Mouse (Mus musculus) limb, embryonic 13.5 days (tissue): ENCODE data around the gene Gpr88. TPM values are rescaled to one million over a fixed set of nuclear protein-coding genes. Genes with fewer than 3 reads are reported as not detected.
A peak's percentile ranks its signal among the peaks of the same experiment; 100 is the strongest.

Experiments used
- ATAC-seq: fragments of 200-750 bp; cut with Nextera tagmentation; 2 replicates; pipeline ENCODE4 v1.8.0; 2017; ENCODE audit warnings: low read depth, moderate number of reproducible peaks, moderate TSS enrichment; ENCODE audit not compliant: low FRiP score
- H3K27ac ChIP-seq: fragments of 300-500 bp; sonication (generic); 2 replicates; pipeline ENCODE4 v1.5.1; 2015; ENCODE audit warnings: inconsistent platforms, mild to moderate bottlenecking, moderate library complexity
- H3K27me3 ChIP-seq: fragments of 300-500 bp; sonication (generic); 2 replicates; pipeline ENCODE4 v1.6.1; 2015; ENCODE audit warnings: mild to moderate bottlenecking, inconsistent platforms
- H3K36me3 ChIP-seq: fragments of 300-500 bp; sonication (generic); 2 replicates; pipeline ENCODE4 v1.6.1; 2015; ENCODE audit warnings: inconsistent platforms, mild to moderate bottlenecking, moderate library complexity
- H3K4me1 ChIP-seq: fragments of 300-500 bp; sonication (generic); 2 replicates; pipeline ENCODE4 v1.6.1; 2015; ENCODE audit warnings: inconsistent platforms
- H3K4me2 ChIP-seq: fragments of 300-500 bp; sonication (generic); replicated peaks from 2 replicates; pipeline ENCODE4 v1.6.1; 2015; ENCODE audit warnings: inconsistent platforms, mild to moderate bottlenecking, moderate library complexity
- H3K4me3 ChIP-seq: fragments of 300-500 bp; sonication (generic); 2 replicates; pipeline ENCODE4 v1.5.1; 2015; ENCODE audit warnings: moderate library complexity, mild to moderate bottlenecking, inconsistent platforms
- H3K9ac ChIP-seq: fragments of 300-500 bp; sonication (generic); 2 replicates; pipeline ENCODE4 v1.6.1; 2015; ENCODE audit warnings: mild to moderate bottlenecking, inconsistent platforms
- H3K9me3 ChIP-seq: fragments of 300-500 bp; sonication (generic); 2 replicates; pipeline ENCODE4 v1.6.1; 2016; ENCODE audit warnings: inconsistent platforms
- WGBS: fragments of 180-500 bp; shearing (Covaris S2); methylation state at CpG from one replicate; pipeline ENCODE4 v1.1.7; 2015; 5-methylcytosine and 5-hydroxymethylcytosine counted together
- polyA plus RNA-seq: library from polyadenylated mRNA; unstranded; fragments of >200 nt; fragmentation: Nextera tagmentation; extraction: Ambion mirVana; gene quantifications from 2 replicates; pipeline ENCODE4 v1.2.1, GENCODE M21; 2015

The Gpr88 gene
- 1.5 and 1.6 TPM in 2 replicates for polyA plus RNA-seq

DNA sequence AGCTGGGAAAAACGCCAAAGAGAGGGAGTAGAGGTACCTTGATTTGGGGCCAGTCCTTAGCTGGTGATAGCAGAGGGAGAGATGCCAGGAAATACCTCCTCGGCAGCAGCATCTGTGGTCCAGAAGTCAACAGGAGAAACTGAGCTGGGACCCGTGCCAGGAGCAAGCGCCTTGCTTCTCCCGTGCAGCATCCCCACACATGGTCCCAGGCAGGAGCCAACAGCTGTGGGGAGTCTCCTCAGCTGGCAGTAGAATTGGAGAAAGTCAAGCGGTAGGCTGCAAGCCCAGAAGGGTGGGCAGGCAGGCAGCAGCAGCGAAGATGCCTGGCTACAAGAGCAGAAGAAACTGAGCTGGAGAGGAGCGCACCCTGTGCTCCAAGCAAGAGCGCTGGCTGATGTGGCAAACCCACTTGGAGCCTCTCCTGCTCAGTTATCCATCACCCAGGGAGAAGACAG lies at the start of gene Gpr88:
Gene Gpr88 (minus strand): TSS at position 427 of the 455 bp plus-strand sequence.
- H3K9me3 ChIP-seq: no peaks in the 10 kb centered on the region
- peak within 1 kb of the TSS; percentile 73 for H3K9ac ChIP-seq
- peak within 1 kb of the TSS; percentile 99 for H3K4me2 ChIP-seq
- peak within 1 kb of the TSS; percentile 60 for H3K4me3 ChIP-seq
- WGBS: 2% methylated on average over 9 of the region's 9 CpGs
- peaks cover 25% of the 10 kb centered on the region for H3K4me1 ChIP-seq
- peak; percentile 88 for ATAC-seq
- H3K36me3 ChIP-seq: no peaks in the 10 kb centered on the region
- no peak within 1 kb of the TSS for H3K27ac ChIP-seq
- peaks cover 73% of the 10 kb centered on the region for H3K27me3 ChIP-seq

DNA sequence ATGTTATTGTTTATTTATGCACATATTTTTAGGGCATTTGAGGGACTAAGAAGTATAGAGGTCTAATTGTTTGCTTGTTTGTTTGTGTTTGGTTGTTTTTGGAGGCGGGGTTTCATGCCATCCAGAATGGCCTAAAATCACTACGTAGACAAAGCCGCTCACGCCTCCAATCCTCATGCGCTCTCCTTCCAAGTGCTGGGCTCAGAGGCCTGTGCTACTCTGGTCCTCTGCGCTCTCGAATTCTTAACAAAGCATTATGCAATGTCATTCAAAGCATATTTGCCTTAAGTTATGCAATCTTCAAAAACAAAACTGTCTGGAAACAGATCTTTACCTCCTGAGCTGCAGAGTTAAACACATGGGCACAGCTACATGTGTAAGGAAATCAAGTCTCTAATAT lies 49.3 kb upstream of the Gpr88 start:
- no peaks in the 10 kb centered on the region for H3K4me1 ChIP-seq
- H3K4me2 ChIP-seq: no peak overlapping the region
- ATAC-seq: no peak
- 98% methylated on average over 7 of the region's 7 CpGs for WGBS
- H3K36me3 ChIP-seq: peaks cover 28% of the 10 kb centered on the region
- H3K27ac ChIP-seq: no peak overlapping the region
- H3K4me3 ChIP-seq: no peak overlapping the region
- no peaks in the 10 kb centered on the region for H3K9me3 ChIP-seq
- H3K9ac ChIP-seq: no peak overlapping the region
- no peaks in the 10 kb centered on the region for H3K27me3 ChIP-seq

DNA sequence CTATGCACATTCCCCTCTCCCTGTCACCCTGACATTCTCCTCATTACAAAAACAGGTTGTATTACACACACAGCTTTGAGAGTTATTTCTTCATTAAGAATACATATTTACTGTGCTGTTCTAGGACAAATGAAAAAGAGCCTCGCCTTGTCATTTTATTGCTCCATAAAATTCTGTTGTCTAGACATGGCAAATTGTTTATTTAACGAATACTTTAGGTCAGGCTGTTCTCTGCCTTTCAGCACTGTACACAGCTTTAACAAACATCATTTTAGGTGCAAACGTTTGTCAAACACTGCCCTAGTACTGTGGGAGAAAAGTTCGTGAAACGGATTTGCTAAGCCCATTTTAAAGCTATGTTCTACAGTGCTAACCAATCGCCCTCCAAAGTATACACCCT lies 48.5 kb upstream of the Gpr88 start:
- no peak overlapping the region for H3K9ac ChIP-seq
- H3K4me1 ChIP-seq: no peaks in the 10 kb centered on the region
- H3K4me2 ChIP-seq: no peak overlapping the region
- ATAC-seq: no peak
- no peaks in the 10 kb centered on the region for H3K9me3 ChIP-seq
- H3K27me3 ChIP-seq: no peaks in the 10 kb centered on the region
- H3K27ac ChIP-seq: no peak overlapping the region
- 64% methylated on average over 6 of the region's 6 CpGs for WGBS
- no peak overlapping the region for H3K4me3 ChIP-seq
- H3K36me3 ChIP-seq: peaks cover 31% of the 10 kb centered on the region

DNA sequence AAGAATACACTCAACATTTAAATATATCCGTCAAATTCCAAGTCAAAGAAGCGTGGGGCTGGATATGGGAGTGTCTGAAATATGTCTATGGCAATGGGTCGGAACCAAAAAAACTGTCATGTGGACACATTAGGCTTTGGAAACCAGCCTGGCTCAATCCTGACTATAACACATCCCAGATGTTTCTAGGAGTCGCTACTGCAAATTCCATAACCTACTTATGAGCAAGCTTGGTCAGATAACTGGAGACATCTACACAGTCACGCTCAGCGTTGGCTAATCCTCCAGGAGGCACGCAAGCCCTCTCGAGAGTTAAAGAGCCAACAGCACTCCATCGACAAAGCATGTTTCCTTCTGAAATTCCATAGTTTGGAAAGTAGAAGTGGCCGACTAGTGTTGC lies 45.4 kb upstream of the Gpr88 start:
- H3K4me3 ChIP-seq: no peak overlapping the region
- 81% methylated on average over 10 of the region's 10 CpGs for WGBS

DNA sequence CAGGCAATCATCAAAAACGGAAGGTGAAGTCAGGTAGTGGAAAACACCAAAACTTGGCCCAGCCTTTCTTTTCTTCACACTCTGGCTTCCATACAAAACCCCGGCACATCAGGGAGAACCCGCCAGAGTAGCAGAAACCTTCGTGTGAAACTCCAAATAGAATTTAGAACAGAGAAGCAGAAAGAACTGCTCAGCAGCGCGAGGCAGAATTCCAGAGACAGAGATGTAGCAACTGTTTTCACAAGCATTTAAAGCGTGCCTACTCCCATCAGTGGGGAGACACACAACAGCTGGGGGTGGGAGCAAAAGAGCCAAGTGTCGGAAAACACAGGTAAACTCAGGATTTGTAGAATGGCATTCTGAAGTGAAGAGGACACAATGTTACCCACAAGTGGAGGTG lies 44.7 kb upstream of the Gpr88 start:
- Histone ChIP-seq H3K4me3 (no peak overlapping the region), H3K4me1 (no peaks in the 10 kb centered on the region), H3K9me3 (no peaks in the 10 kb centered on the region), H3K9ac (no peak overlapping the region), H3K27me3 (no peaks in the 10 kb centered on the region), H3K27ac (no peak overlapping the region), H3K4me2 (no peak overlapping the region), H3K36me3 (peaks cover 47% of the 10 kb centered on the region)
- ATAC-seq: no peak
- 90% methylated on average over 8 of the region's 8 CpGs for WGBS

More for the DNA sequence above, 45.4 kb upstream of the Gpr88 start:
- H3K4me2 ChIP-seq: no peak overlapping the region
- no peaks in the 10 kb centered on the region for H3K4me1 ChIP-seq
- no peak overlapping the region for H3K9ac ChIP-seq
- no peak for ATAC-seq
- H3K9me3 ChIP-seq: no peaks in the 10 kb centered on the region
- no peaks in the 10 kb centered on the region for H3K27me3 ChIP-seq
- no peak overlapping the region for H3K27ac ChIP-seq
- H3K36me3 ChIP-seq: peaks cover 46% of the 10 kb centered on the region

GRCm38 (mm10) chr3:116297170-116297569 lies 43.9 kb upstream of the Gpr88 start:
- Histone ChIP-seq H3K27me3 (no peaks in the 10 kb centered on the region), H3K9me3 (no peaks in the 10 kb centered on the region), H3K4me2 (no peak overlapping the region), H3K4me3 (no peak overlapping the region), H3K36me3 (peaks cover 48% of the 10 kb centered on the region), H3K27ac (no peak overlapping the region), H3K4me1 (no peaks in the 10 kb centered on the region), H3K9ac (no peak overlapping the region)
- WGBS: 93% methylated on average over 7 of the region's 7 CpGs
- no peak for ATAC-seq

DNA sequence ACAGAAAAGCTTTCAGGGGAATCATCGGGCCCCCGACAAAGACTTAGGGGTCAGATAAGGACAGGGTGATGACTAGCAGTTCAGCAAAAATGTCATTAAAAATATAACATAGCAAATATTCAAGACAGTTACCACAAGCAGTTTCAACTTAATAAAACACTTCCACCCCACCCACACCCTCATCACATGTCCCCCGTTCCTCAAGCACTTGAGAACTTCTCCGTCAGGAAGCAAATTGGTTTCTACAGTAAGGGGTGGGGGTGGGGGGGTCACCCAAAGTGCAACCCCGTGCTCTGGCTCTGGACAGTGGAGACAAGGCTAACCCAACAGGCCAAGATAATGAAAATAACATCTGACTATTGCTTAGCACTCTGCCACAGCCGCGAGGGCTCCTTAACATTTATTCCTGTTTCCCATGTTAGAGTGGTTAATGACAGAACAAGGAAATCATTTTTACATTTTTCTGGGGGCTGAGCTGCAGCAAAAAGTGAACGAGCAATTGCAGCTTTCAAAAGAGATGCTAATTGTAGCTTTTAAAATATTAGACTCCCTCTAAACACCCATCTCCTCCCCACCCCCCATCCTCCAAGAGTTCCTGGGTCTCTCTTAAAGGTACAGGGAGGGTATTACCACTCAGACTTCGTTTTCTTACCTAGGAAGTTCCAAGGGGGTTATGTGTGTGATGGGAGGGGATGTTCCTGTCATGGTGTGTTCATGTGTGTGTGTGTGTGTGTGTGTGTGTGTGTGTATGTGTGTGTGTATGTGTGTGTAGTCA lies 36.9 kb upstream of the Gpr88 start:
- H3K9ac ChIP-seq: no peak overlapping the region
- peaks cover 53% of the 10 kb centered on the region for H3K36me3 ChIP-seq
- H3K4me1 ChIP-seq: no peaks in the 10 kb centered on the region
- WGBS: 78% methylated on average over 9 of the region's 9 CpGs
- no peak overlapping the region for H3K4me2 ChIP-seq
- H3K27me3 ChIP-seq: no peaks in the 10 kb centered on the region
- ATAC-seq: no peak
- no peak overlapping the region for H3K4me3 ChIP-seq
- H3K9me3 ChIP-seq: no peaks in the 10 kb centered on the region
- no peak overlapping the region for H3K27ac ChIP-seq

DNA sequence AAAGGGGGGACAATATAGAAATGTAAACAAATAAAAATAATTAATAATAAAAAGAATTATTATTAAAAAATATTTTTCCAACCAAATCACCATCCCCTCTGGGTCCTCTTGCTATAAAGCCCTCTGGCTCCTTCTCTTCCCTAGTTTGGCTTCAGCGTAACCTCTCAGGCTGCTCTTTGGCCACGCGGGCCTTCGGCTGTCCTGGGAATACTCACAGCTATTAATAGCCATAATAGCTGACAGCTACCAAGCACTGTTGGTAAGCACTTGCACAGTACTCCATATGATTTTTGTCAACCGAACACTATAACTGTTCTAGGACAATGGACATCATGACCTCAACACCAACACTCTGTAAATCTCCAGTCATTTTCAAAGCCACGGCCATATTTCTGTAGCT lies 35.5 kb upstream of the Gpr88 start:
- no peak overlapping the region for H3K4me2 ChIP-seq
- no peak for ATAC-seq

DNA sequence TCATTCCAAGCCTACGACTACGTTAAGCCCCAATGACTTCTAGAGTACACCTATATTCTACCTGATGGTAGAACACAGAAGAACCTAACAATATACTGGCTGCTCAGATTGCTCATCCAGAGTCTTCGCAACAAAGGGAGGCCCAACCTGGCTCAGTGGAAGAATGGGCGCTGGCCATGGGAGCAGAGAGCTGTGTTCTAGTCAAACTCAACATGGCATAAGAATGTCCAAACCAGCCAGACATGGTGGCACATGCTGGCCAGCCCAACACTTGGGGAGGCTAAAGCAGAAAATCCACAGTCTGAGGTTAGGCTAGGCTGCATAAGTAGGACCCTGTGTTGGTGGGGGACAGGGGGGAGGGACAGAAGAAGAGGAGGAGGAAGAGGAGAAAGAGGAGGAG lies 31.4 kb upstream of the Gpr88 start:
- Histone ChIP-seq H3K9ac (no peak overlapping the region), H3K4me2 (no peak overlapping the region), H3K27ac (no peak overlapping the region), H3K9me3 (no peaks in the 10 kb centered on the region), H3K36me3 (peaks cover 32% of the 10 kb centered on the region), H3K27me3 (no peaks in the 10 kb centered on the region), H3K4me1 (no peaks in the 10 kb centered on the region), H3K4me3 (no peak overlapping the region)
- no peak for ATAC-seq
- 89% methylated on average over 4 of the region's 4 CpGs for WGBS

More for the DNA sequence above, 35.5 kb upstream of the Gpr88 start:
- no peaks in the 10 kb centered on the region for H3K9me3 ChIP-seq
- no peak overlapping the region for H3K27ac ChIP-seq
- H3K4me1 ChIP-seq: no peaks in the 10 kb centered on the region
- 91% methylated on average over 6 of the region's 6 CpGs for WGBS
- no peak overlapping the region for H3K9ac ChIP-seq
- no peaks in the 10 kb centered on the region for H3K27me3 ChIP-seq
- H3K4me3 ChIP-seq: no peak overlapping the region
- H3K36me3 ChIP-seq: peaks cover 44% of the 10 kb centered on the region

GRCm38 (mm10) chr3:116283996-116284395 lies 30.7 kb upstream of the Gpr88 start:
- no peak for ATAC-seq
- no peak overlapping the region for H3K27ac ChIP-seq
- no peaks in the 10 kb centered on the region for H3K9me3 ChIP-seq
- peaks cover 28% of the 10 kb centered on the region for H3K36me3 ChIP-seq
- no peak overlapping the region for H3K4me3 ChIP-seq
- WGBS: 75% methylated on average over 2 of the region's 2 CpGs
- H3K4me2 ChIP-seq: no peak overlapping the region
- no peaks in the 10 kb centered on the region for H3K27me3 ChIP-seq
- no peaks in the 10 kb centered on the region for H3K4me1 ChIP-seq
- H3K9ac ChIP-seq: no peak overlapping the region

- 95% methylated on average over 6 of the region's 6 CpGs for WGBS
- peaks cover 4% of the 10 kb centered on the region; the same call in 1 of the 2 replicates for H3K4me1 ChIP-seq
- no peak overlapping the region for H3K4me2 ChIP-seq
- no peak overlapping the region for H3K9ac ChIP-seq
- H3K4me3 ChIP-seq: no peak overlapping the region
- ATAC-seq: no peak
- H3K27me3 ChIP-seq: no peaks in the 10 kb centered on the region
- peaks cover 23% of the 10 kb centered on the region for H3K36me3 ChIP-seq
- H3K27ac ChIP-seq: no peak overlapping the region
- no peaks in the 10 kb centered on the region for H3K9me3 ChIP-seq
Observed at GRCm38 (mm10) chr3:116281663-116282062, 28.4 kb upstream of the Gpr88 start.

DNA sequence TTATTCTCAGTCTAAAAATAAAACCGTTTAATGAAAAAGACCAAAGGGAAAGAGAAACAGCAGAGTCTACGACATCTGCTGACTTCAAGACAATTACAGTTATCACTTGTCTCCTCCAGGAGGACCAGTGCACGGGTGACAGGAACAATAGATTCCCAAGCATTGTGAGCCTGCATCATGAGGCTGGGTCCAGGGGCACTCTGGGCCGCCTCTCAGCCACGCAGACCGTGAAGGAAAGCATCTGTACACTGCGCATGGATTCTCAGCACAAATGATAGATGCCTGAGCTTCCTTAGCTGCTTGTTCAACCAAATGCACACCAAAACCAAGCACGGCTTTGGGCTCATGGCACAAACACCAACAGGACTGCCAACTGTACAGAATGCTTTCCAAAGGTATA lies 23.8 kb upstream of the Gpr88 start:
- 86% methylated on average over 8 of the region's 8 CpGs for WGBS
- peaks cover 10% of the 10 kb centered on the region; the same call in 1 of the 2 replicates for H3K4me1 ChIP-seq

DNA sequence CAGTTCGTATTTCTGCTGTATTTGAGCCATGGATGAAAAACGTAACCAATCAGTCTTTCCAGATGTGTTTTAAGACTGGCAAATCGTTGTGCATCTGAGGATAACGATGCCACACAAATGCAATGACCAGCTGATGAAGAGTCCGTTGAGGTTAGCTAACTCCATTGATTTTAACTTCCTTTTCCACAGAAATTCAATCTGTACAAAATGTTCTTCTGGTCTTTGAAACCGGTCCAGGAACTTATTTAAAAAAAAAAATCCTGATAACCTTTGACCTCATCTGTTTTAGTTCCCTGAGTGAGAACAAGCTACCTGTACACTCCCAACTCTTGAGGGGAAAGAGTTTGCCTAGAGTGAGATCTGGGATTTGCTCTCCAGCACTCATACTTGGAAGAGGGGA lies 18.4 kb upstream of the Gpr88 start:
- Histone ChIP-seq H3K36me3 (no peaks in the 10 kb centered on the region), H3K9me3 (no peaks in the 10 kb centered on the region), H3K9ac (no peak overlapping the region), H3K27me3 (no peaks in the 10 kb centered on the region), H3K27ac (no peak overlapping the region), H3K4me1 (peaks cover 9% of the 10 kb centered on the region), H3K4me3 (no peak overlapping the region), H3K4me2 (no peak overlapping the region)
- 81% methylated on average over 6 of the region's 6 CpGs for WGBS
- ATAC-seq: no peak

More for the DNA sequence above, 23.8 kb upstream of the Gpr88 start:
- Histone ChIP-seq H3K27ac (no peak overlapping the region), H3K9me3 (no peaks in the 10 kb centered on the region), H3K9ac (no peak overlapping the region), H3K4me3 (no peak overlapping the region), H3K27me3 (no peaks in the 10 kb centered on the region), H3K36me3 (peaks cover 16% of the 10 kb centered on the region), H3K4me2 (no peak overlapping the region)
- no peak for ATAC-seq
